Comparison of ENCODE assay signal across 8 mouse cellular contexts in the genomic region with DNA sequence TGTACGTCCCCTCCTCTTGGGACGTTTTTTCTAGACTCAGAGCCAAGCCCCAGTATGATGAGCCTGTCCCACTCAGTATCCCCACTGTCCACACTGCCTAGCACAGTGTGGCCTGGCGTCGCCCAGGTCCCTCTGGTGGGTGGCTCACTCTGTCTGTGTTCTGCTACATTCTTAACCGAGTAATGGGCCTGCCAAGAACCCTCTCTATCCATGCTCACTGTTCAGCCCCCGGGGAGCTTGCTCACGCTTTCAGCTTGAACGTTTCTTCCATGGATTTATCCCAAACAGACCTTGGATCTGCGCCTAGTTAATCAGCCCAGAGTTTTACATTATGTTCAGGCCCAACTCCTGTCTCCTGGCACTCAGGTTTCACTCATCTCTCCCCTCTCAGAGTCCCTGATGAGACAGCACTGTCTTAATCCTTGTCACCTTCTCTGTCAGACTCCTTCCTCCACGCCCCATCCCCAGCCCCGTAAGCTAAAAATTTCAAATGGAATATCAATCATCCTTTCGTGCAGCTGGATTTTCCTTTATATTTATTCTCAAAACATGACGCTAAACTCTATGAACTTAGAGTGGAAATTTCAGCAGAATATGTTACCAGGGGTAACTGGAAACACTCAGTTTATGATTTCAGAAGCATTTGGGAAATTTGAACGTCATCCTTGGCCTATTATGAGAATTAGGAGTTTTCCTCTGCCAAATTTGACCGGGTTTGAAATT.
DNase-seq lines count a peak whose midpoint lies in the region; ATAC-seq and TF ChIP-seq lines count a peak whose summit lies in the region.

No protein-coding gene starts in this region.

- WGBS in intestine, embryonic 14.5 days = 59% methylated on average over 15 of the region's 15 CpGs
- 66% methylated on average over 15 of the region's 15 CpGs for WGBS in intestine, postnatal 0 days
- WGBS in forebrain, embryonic 16.5 days = 44% methylated on average over 15 of the region's 15 CpGs
- WGBS in hindbrain, postnatal 0 days = 31% methylated on average over 15 of the region's 15 CpGs
- WGBS in stomach, embryonic 16.5 days = 48% methylated on average over 15 of the region's 15 CpGs
- 83% methylated on average over 15 of the region's 15 CpGs for WGBS in liver, postnatal 0 days (ENCODE audit: insufficient replicate concordance)

- no peak for TF ChIP-seq POLR2A in brain, embryonic 14.5 days (IDR thresholded peaks at IDR 0.05; ENCODE audit: borderline replicate concordance, extremely low read depth, insufficient read depth, insufficient read length, poor library complexity, severe bottlenecking)

- H3K36me3 ChIP-seq in intestine, embryonic 14.5 days (ENCODE audit: control insufficient read depth, insufficient read depth, low read length) = peaks cover 12% of the 10 kb centered on the region; the same call in 1 of the 2 replicates
- 0 out of 2 replicates have a peak, but pooled peaks cover 3% of the 10 kb centered on the region for H3K36me3 ChIP-seq in intestine, postnatal 0 days (ENCODE audit: control insufficient read depth, insufficient read depth)
- no peaks in the 10 kb centered on the region; the same call in 1 of the 2 replicates for H3K36me3 ChIP-seq in forebrain, embryonic 16.5 days (ENCODE audit: control insufficient read depth, insufficient read depth)
- 0 out of 2 replicates have a peak, but pooled peaks cover 4% of the 10 kb centered on the region for H3K36me3 ChIP-seq in hindbrain, postnatal 0 days (ENCODE audit: insufficient read depth, low read length)
- no peaks in the 10 kb centered on the region for H3K36me3 ChIP-seq in stomach, embryonic 16.5 days (ENCODE audit: control insufficient read depth, insufficient read depth, low read length)
- no peaks in the 10 kb centered on the region for H3K36me3 ChIP-seq in liver, postnatal 0 days (replicated peaks; ENCODE audit: insufficient read depth, low read length)

- no peaks in the 10 kb centered on the region for H3K9me3 ChIP-seq in intestine, embryonic 14.5 days (ENCODE audit: control insufficient read depth, low read length)
- no peaks in the 10 kb centered on the region for H3K9me3 ChIP-seq in intestine, postnatal 0 days (ENCODE audit: control insufficient read depth)
- H3K9me3 ChIP-seq in forebrain, embryonic 16.5 days (ENCODE audit: control insufficient read depth, low read length) = no peaks in the 10 kb centered on the region
- H3K9me3 ChIP-seq in hindbrain, postnatal 0 days (ENCODE audit: low read length) = no peaks in the 10 kb centered on the region
- H3K9me3 ChIP-seq in stomach, embryonic 16.5 days (replicated peaks; ENCODE audit: control insufficient read depth, low read length) = no peaks in the 10 kb centered on the region
- no peaks in the 10 kb centered on the region for H3K9me3 ChIP-seq in liver, postnatal 0 days (ENCODE audit: low read length)

- H3K27ac ChIP-seq in intestine, embryonic 14.5 days (ENCODE audit: low read depth) = peak overlapping the region; percentile 72
- no peak overlapping the region for H3K27ac ChIP-seq in intestine, postnatal 0 days (ENCODE audit: low read depth, low read length)
- peak overlapping the region; percentile 94 for H3K27ac ChIP-seq in forebrain, embryonic 16.5 days (ENCODE audit: low read length)
- H3K27ac ChIP-seq in hindbrain, postnatal 0 days = peak overlapping the region; percentile 91
- peak overlapping the region; percentile 82 for H3K27ac ChIP-seq in stomach, embryonic 16.5 days (ENCODE audit: low read length)
- no peak overlapping the region for H3K27ac ChIP-seq in liver, postnatal 0 days (ENCODE audit: low read depth)

- ATAC-seq in intestine, embryonic 14.5 days (replicated peaks; ENCODE audit: low FRiP score, low TSS enrichment, low read depth) = no peak
- ATAC-seq in intestine, postnatal 0 days = no peak
- peak; percentile 47 for ATAC-seq in forebrain, embryonic 16.5 days
- peak; percentile 31 for ATAC-seq in hindbrain, postnatal 0 days
- ATAC-seq in stomach, embryonic 16.5 days (ENCODE audit: insufficient read depth, low FRiP score) = peak; percentile 51; the same call in 1 of the 2 replicates
- no peak for ATAC-seq in liver, postnatal 0 days

- no peak overlapping the region for H3K4me2 ChIP-seq in intestine, embryonic 14.5 days (ENCODE audit: low read length)
- H3K4me2 ChIP-seq in intestine, postnatal 0 days (replicated peaks; ENCODE audit: low read depth) = no peak overlapping the region
- H3K4me2 ChIP-seq in forebrain, embryonic 16.5 days (ENCODE audit: low read length) = no peak overlapping the region
- no peak overlapping the region for H3K4me2 ChIP-seq in hindbrain, postnatal 0 days (ENCODE audit: low read depth, low read length)
- no peak overlapping the region for H3K4me2 ChIP-seq in stomach, embryonic 16.5 days (ENCODE audit: low read depth, low read length)
- H3K4me2 ChIP-seq in liver, postnatal 0 days (ENCODE audit: low read depth, low read length) = no peak overlapping the region

- TF ChIP-seq CTCF in intestine, postnatal 0 days (IDR thresholded peaks at IDR 0.05; ENCODE audit: low read depth) = no peak
- TF ChIP-seq CTCF in brain, embryonic 14.5 days (IDR thresholded peaks at IDR 0.05; ENCODE audit: borderline replicate concordance, extremely low read depth, insufficient read depth, insufficient read length) = no peak
- no peak for TF ChIP-seq CTCF in hindbrain, postnatal 0 days (IDR thresholded peaks at IDR 0.05; ENCODE audit: low read depth)
- no peak for TF ChIP-seq CTCF in liver, postnatal 0 days (IDR thresholded peaks at IDR 0.05; ENCODE audit: low read depth)

- no peaks in the 10 kb centered on the region for H3K27me3 ChIP-seq in intestine, embryonic 14.5 days (replicated peaks; ENCODE audit: control insufficient read depth, insufficient read depth, low read length)
- H3K27me3 ChIP-seq in intestine, postnatal 0 days (replicated peaks; ENCODE audit: control insufficient read depth, insufficient read depth, low read length) = no peaks in the 10 kb centered on the region
- H3K27me3 ChIP-seq in forebrain, embryonic 16.5 days (replicated peaks; ENCODE audit: control insufficient read depth, insufficient read depth, low read length) = no peaks in the 10 kb centered on the region
- H3K27me3 ChIP-seq in hindbrain, postnatal 0 days (ENCODE audit: insufficient read depth, low read length) = no peaks in the 10 kb centered on the region
- H3K27me3 ChIP-seq in stomach, embryonic 16.5 days (ENCODE audit: control insufficient read depth, insufficient read depth, low read length) = no peaks in the 10 kb centered on the region
- no peaks in the 10 kb centered on the region for H3K27me3 ChIP-seq in liver, postnatal 0 days (ENCODE audit: insufficient read depth, low read length)

- DNase-seq in intestine, embryonic 14.5 days (ENCODE audit: low spot score) = no peak
- DNase-seq in brain, embryonic 14.5 days (ENCODE audit: low read depth) = peak; percentile 85
- DNase-seq in hindbrain, postnatal 0 days (ENCODE audit: low spot score) = peak; percentile 78
- no peak for DNase-seq in liver, postnatal 0 days
- DNase-seq in yolk sac, embryonic 10.5 days (ENCODE audit: low spot score) = no peak

- H3K4me3 ChIP-seq in intestine, embryonic 14.5 days (ENCODE audit: low read depth, low read length) = no peak overlapping the region
- no peak overlapping the region for H3K4me3 ChIP-seq in intestine, postnatal 0 days (ENCODE audit: low read depth, low read length)
- H3K4me3 ChIP-seq in forebrain, embryonic 16.5 days (replicated peaks; ENCODE audit: low read length) = no peak overlapping the region
- H3K4me3 ChIP-seq in hindbrain, postnatal 0 days (ENCODE audit: low read length) = no peak overlapping the region
- H3K4me3 ChIP-seq in stomach, embryonic 16.5 days (replicated peaks; ENCODE audit: low read length) = no peak overlapping the region
- no peak overlapping the region for H3K4me3 ChIP-seq in liver, postnatal 0 days (ENCODE audit: low read depth, low read length)

- H3K9ac ChIP-seq in intestine, embryonic 14.5 days (ENCODE audit: low read length) = no peak overlapping the region
- no peak overlapping the region for H3K9ac ChIP-seq in intestine, postnatal 0 days (ENCODE audit: low read depth, low read length)
- peak overlapping the region; percentile 59; the same call in 1 of the 2 replicates for H3K9ac ChIP-seq in forebrain, embryonic 16.5 days (replicated peaks; ENCODE audit: low read depth, low read length)
- no peak overlapping the region; the same call in 1 of the 2 replicates for H3K9ac ChIP-seq in hindbrain, postnatal 0 days (replicated peaks; ENCODE audit: low read length)
- peak overlapping the region; percentile 40 for H3K9ac ChIP-seq in stomach, embryonic 16.5 days (ENCODE audit: low read length)
- no peak overlapping the region for H3K9ac ChIP-seq in liver, postnatal 0 days (replicated peaks)

- no peak for TF ChIP-seq EP300 in liver, postnatal 0 days (IDR thresholded peaks at IDR 0.05; ENCODE audit: low read depth)

- H3K4me1 ChIP-seq in intestine, embryonic 14.5 days (replicated peaks; ENCODE audit: control insufficient read depth, insufficient read depth, low read length) = peaks cover 35% of the 10 kb centered on the region
- 0 out of 2 replicates have a peak, but pooled peaks cover 3% of the 10 kb centered on the region for H3K4me1 ChIP-seq in intestine, postnatal 0 days (replicated peaks; ENCODE audit: control insufficient read depth, insufficient read depth, low read length)
- H3K4me1 ChIP-seq in forebrain, embryonic 16.5 days (replicated peaks; ENCODE audit: control insufficient read depth, insufficient read depth, low read length) = peaks cover 61% of the 10 kb centered on the region
- peaks cover 37% of the 10 kb centered on the region for H3K4me1 ChIP-seq in hindbrain, postnatal 0 days (ENCODE audit: insufficient read depth, low read length)
- peaks cover 34% of the 10 kb centered on the region for H3K4me1 ChIP-seq in stomach, embryonic 16.5 days (ENCODE audit: control insufficient read depth, insufficient read depth, low read length)
- H3K4me1 ChIP-seq in liver, postnatal 0 days (ENCODE audit: insufficient read depth) = 0 out of 2 replicates have a peak, but pooled peaks cover 3% of the 10 kb centered on the region

Comparison
In these comparisons a context has a peak if more than half of its experiments do, and no peak if none do; other contexts are left out.
1. H3K27ac ChIP-seq: peak in intestine, embryonic 14.5 days (single experiment), forebrain, embryonic 16.5 days (single experiment), hindbrain, postnatal 0 days (single experiment) and stomach, embryonic 16.5 days (single experiment); none in intestine, postnatal 0 days (single experiment) and liver, postnatal 0 days (single experiment).
2. ATAC-seq: peak in forebrain, embryonic 16.5 days (single experiment), hindbrain, postnatal 0 days (single experiment) and stomach, embryonic 16.5 days (single experiment); none in intestine, embryonic 14.5 days (single experiment), intestine, postnatal 0 days (single experiment) and liver, postnatal 0 days (single experiment).
3. DNase-seq: peak in brain, embryonic 14.5 days (single experiment) and hindbrain, postnatal 0 days (single experiment); none in intestine, embryonic 14.5 days (single experiment), liver, postnatal 0 days (single experiment) and yolk sac, embryonic 10.5 days (single experiment).
4. H3K9ac ChIP-seq: peak in forebrain, embryonic 16.5 days (single experiment) and stomach, embryonic 16.5 days (single experiment); none in intestine, embryonic 14.5 days (single experiment), intestine, postnatal 0 days (single experiment), hindbrain, postnatal 0 days (single experiment) and liver, postnatal 0 days (single experiment).